8 mouse cellular contexts compared by ENCODE assay signal in genomic region chr16:20140772-20141531, GRCm38 (mm10). TPM values are rescaled to one million over a fixed set of nuclear protein-coding genes. Genes with fewer than 3 reads are reported as not detected.
A peak's percentile ranks its signal among the peaks of the same experiment; 100 is the strongest.
DNase-seq lines count a peak whose midpoint lies in the region; ATAC-seq and TF ChIP-seq lines count a peak whose summit lies in the region.

Yeats2 (plus strand) TSS chr16:20141063.

- H3K79me2 ChIP-seq in CH12.LX (replicated peaks; ENCODE audit: control insufficient read depth, extremely low read depth, insufficient read depth, poor library complexity, severe bottlenecking): peaks cover 34% of the 10 kb centered on the region

- peaks cover 7 to 45% of the 10 kb centered on the region in 2 experiments; a peak in 3 of 4 replicates for H3K4me1 ChIP-seq in CH12.LX (ENCODE audit: control insufficient read depth in 1 of 2, insufficient read depth in 2 of 2)
- peaks cover 15% of the 10 kb centered on the region for H3K4me1 ChIP-seq in forebrain, embryonic 12.5 days
- H3K4me1 ChIP-seq in heart, postnatal 0 days (ENCODE audit: control insufficient read depth, insufficient read depth): peaks cover 5% of the 10 kb centered on the region; the same call in 1 of the 2 replicates
- peaks cover 10% of the 10 kb centered on the region for H3K4me1 ChIP-seq in liver, embryonic 16.5 days (ENCODE audit: control insufficient read depth, low read depth, low read length)
- H3K4me1 ChIP-seq in neural tube, embryonic 13.5 days (replicated peaks): peaks cover 22% of the 10 kb centered on the region
- H3K4me1 ChIP-seq in testis, adult 2 months (ENCODE audit: control insufficient read depth, insufficient read depth, low read length): peaks cover 5% of the 10 kb centered on the region; the same call in 1 of the 2 replicates

- DNase-seq in CH12.LX (ENCODE audit: extremely low read depth): peak; percentile 84
- peak; percentile 56 for DNase-seq in c-Kit-positive CD71-positive TER-119-negative erythroid progenitor cells, embryonic 14.5 days (ENCODE audit: low read depth)
- DNase-seq in heart, postnatal 0 days (ENCODE audit: low spot score): peak; percentile 67
- DNase-seq in kidney, postnatal 4 days: peak; percentile 84 to 91

- TF ChIP-seq RAD21 in CH12.LX (IDR thresholded peaks at IDR 0.05; ENCODE audit: low read depth, low read length): no peak

- peak within 1 kb of the TSS; percentile 89 for H3K4me2 ChIP-seq in CH12.LX (ENCODE audit: insufficient read depth, low read depth, poor library complexity, severe bottlenecking)
- peak within 1 kb of the TSS; percentile 58 for H3K4me2 ChIP-seq in forebrain, embryonic 12.5 days
- peak within 1 kb of the TSS; percentile 70 for H3K4me2 ChIP-seq in heart, postnatal 0 days (ENCODE audit: low read depth, low read length)
- H3K4me2 ChIP-seq in liver, embryonic 16.5 days (ENCODE audit: low read depth, low read length): peak within 1 kb of the TSS; percentile 88
- H3K4me2 ChIP-seq in neural tube, embryonic 13.5 days: peak within 1 kb of the TSS; percentile 67

- H3K27me3 ChIP-seq in CH12.LX (replicated peaks): no peaks in the 10 kb centered on the region
- no peaks in the 10 kb centered on the region for H3K27me3 ChIP-seq in forebrain, embryonic 12.5 days
- no peaks in the 10 kb centered on the region for H3K27me3 ChIP-seq in heart, postnatal 0 days (ENCODE audit: control insufficient read depth, insufficient read depth, low read length)
- no peaks in the 10 kb centered on the region for H3K27me3 ChIP-seq in liver, embryonic 16.5 days (ENCODE audit: control insufficient read depth, insufficient read depth, low read depth, low read length)
- H3K27me3 ChIP-seq in neural tube, embryonic 13.5 days: no peaks in the 10 kb centered on the region
- H3K27me3 ChIP-seq in testis, adult 2 months (ENCODE audit: control insufficient read depth, insufficient read depth, low read length): no peaks in the 10 kb centered on the region

- in situ Hi-C loops in CH12.LX (cut with MboI; ENCODE audit: low pct_ligation_motif_present, low pct_unique_long_range_greater_than_20kb, low sequenced_read_pairs): no loop called here

- TF ChIP-seq POLR2A in CH12.LX (IDR thresholded peaks at IDR 0.05; ENCODE audit: low read depth, low read length): peak; percentile 89
- peak; percentile 70 for TF ChIP-seq POLR2A in testis, adult 2 months (IDR thresholded peaks at IDR 0.05; ENCODE audit: control insufficient read depth, low read depth, low read length)

- H3K9me3 ChIP-seq in CH12.LX (replicated peaks; ENCODE audit: low read length): peaks cover 5% of the 10 kb centered on the region
- 0 out of 2 replicates have a peak, but pooled peaks cover 3% of the 10 kb centered on the region for H3K9me3 ChIP-seq in forebrain, embryonic 12.5 days
- H3K9me3 ChIP-seq in heart, postnatal 0 days (replicated peaks; ENCODE audit: control insufficient read depth, low read length): no peaks in the 10 kb centered on the region
- H3K9me3 ChIP-seq in liver, embryonic 16.5 days (replicated peaks; ENCODE audit: control insufficient read depth, low read length): no peaks in the 10 kb centered on the region
- H3K9me3 ChIP-seq in neural tube, embryonic 13.5 days: no peaks in the 10 kb centered on the region

- H3K27ac ChIP-seq in CH12.LX (ENCODE audit: insufficient read depth, low read depth): peak within 1 kb of the TSS; percentile 27
- H3K27ac ChIP-seq in forebrain, embryonic 12.5 days: peak within 1 kb of the TSS; percentile 95
- H3K27ac ChIP-seq in heart, postnatal 0 days (ENCODE audit: low read depth): peak within 1 kb of the TSS; percentile 92
- peak within 1 kb of the TSS; percentile 77 for H3K27ac ChIP-seq in liver, embryonic 16.5 days (ENCODE audit: low read length)
- H3K27ac ChIP-seq in neural tube, embryonic 13.5 days (replicated peaks): peak within 1 kb of the TSS; percentile 97
- peak within 1 kb of the TSS; percentile 93 for H3K27ac ChIP-seq in testis, adult 2 months (ENCODE audit: control insufficient read depth, insufficient read depth, low read depth, low read length)

- TF ChIP-seq CTCF in CH12.LX (conservative IDR thresholded peaks at IDR 0.05 in 1 of 2, IDR thresholded peaks at IDR 0.05 in 1 of 2; ENCODE audit: low read depth in 2 of 2, low read length in 2 of 2): no peak
- no peak for TF ChIP-seq CTCF in heart, postnatal 0 days (IDR thresholded peaks at IDR 0.05; ENCODE audit: low read depth)
- TF ChIP-seq CTCF in testis, adult 2 months (IDR thresholded peaks at IDR 0.05; ENCODE audit: control insufficient read depth, insufficient read depth, insufficient replicate concordance, low read depth, low read length): no peak

- peak within 1 kb of the TSS; percentile 79 for H3K9ac ChIP-seq in CH12.LX (ENCODE audit: insufficient read depth, low read depth)
- peak within 1 kb of the TSS; percentile 87 for H3K9ac ChIP-seq in forebrain, embryonic 12.5 days
- H3K9ac ChIP-seq in heart, postnatal 0 days (replicated peaks; ENCODE audit: low read depth, low read length): peak within 1 kb of the TSS; percentile 90
- H3K9ac ChIP-seq in liver, embryonic 16.5 days (ENCODE audit: low read depth, low read length): peak within 1 kb of the TSS; percentile 86
- peak within 1 kb of the TSS; percentile 86 for H3K9ac ChIP-seq in neural tube, embryonic 13.5 days

- ATAC-seq in forebrain, embryonic 12.5 days (ENCODE audit: low FRiP score): peak; percentile 96
- peak; percentile 95 for ATAC-seq in heart, postnatal 0 days (ENCODE audit: insufficient read depth, low read depth)
- peak; percentile 94 for ATAC-seq in liver, embryonic 16.5 days (ENCODE audit: low read depth)
- ATAC-seq in neural tube, embryonic 13.5 days (ENCODE audit: low read depth): peak; percentile 97

- no peak for TF ChIP-seq EP300 in CH12.LX (IDR thresholded peaks at IDR 0.05; ENCODE audit: low read length)
- TF ChIP-seq EP300 in heart, postnatal 0 days (IDR thresholded peaks at IDR 0.05; ENCODE audit: low read depth): no peak

- H3K36me3 ChIP-seq in CH12.LX (replicated peaks in 1 of 2; ENCODE audit: control insufficient read depth in 1 of 2, insufficient read depth in 1 of 2, low read length in 1 of 2): peaks cover 3 to 36% of the 10 kb centered on the region in 2 experiments
- peaks cover 12% of the 10 kb centered on the region; the same call in 1 of the 2 replicates for H3K36me3 ChIP-seq in forebrain, embryonic 12.5 days (replicated peaks)
- no peaks in the 10 kb centered on the region for H3K36me3 ChIP-seq in heart, postnatal 0 days (replicated peaks; ENCODE audit: control insufficient read depth, insufficient read depth, low read length)
- H3K36me3 ChIP-seq in liver, embryonic 16.5 days (ENCODE audit: control insufficient read depth, insufficient read depth): no peaks in the 10 kb centered on the region
- H3K36me3 ChIP-seq in neural tube, embryonic 13.5 days: 0 out of 2 replicates have a peak, but pooled peaks cover 7% of the 10 kb centered on the region
- H3K36me3 ChIP-seq in testis, adult 2 months (ENCODE audit: control insufficient read depth, insufficient read depth, low read length): no peaks in the 10 kb centered on the region

- H3K4me3 ChIP-seq in CH12.LX (replicated peaks in 1 of 3; ENCODE audit: low read depth in 2 of 3, low read length in 2 of 3, poor library complexity in 1 of 3): peak within 1 kb of the TSS; percentile 68 to 90 (median 88)
- H3K4me3 ChIP-seq in forebrain, embryonic 12.5 days (replicated peaks): peak within 1 kb of the TSS; percentile 76
- H3K4me3 ChIP-seq in heart, postnatal 0 days (ENCODE audit: low read depth, low read length): peak within 1 kb of the TSS; percentile 87
- H3K4me3 ChIP-seq in liver, embryonic 16.5 days (ENCODE audit: low read depth, low read length): peak within 1 kb of the TSS; percentile 92
- peak within 1 kb of the TSS; percentile 73 for H3K4me3 ChIP-seq in neural tube, embryonic 13.5 days
- peak within 1 kb of the TSS; percentile 96 for H3K4me3 ChIP-seq in testis, adult 2 months (ENCODE audit: control insufficient read depth, low read depth, low read length)

- WGBS in forebrain, embryonic 12.5 days: under 1% methylated on average over 88 of the region's 92 CpGs
- under 1% methylated on average over 72 of the region's 92 CpGs for WGBS in heart, postnatal 0 days
- under 1% methylated on average over 72 of the region's 92 CpGs for WGBS in liver, embryonic 16.5 days (ENCODE audit: insufficient replicate concordance)
- under 1% methylated on average over 87 of the region's 92 CpGs for WGBS in neural tube, embryonic 13.5 days

- dilution Hi-C loops in CH12.LX (cut with MboI; ENCODE audit: extremely low pct_ligation_motif_present, extremely low pct_unique_long_range_greater_than_20kb, low sequenced_read_pairs): no loop called here

TF ChIP-seq in CH12.LX, 34 proteins besides CTCF, POLR2A, EP300 and RAD21 (continues in another document):
- TF ChIP-seq TCF12 (IDR thresholded peaks at IDR 0.05; ENCODE audit: low read depth, low read length) (0 out of 2 replicates have a peak, but pooled peaks have one; percentile 10), PAX5 (IDR thresholded peaks at IDR 0.05; ENCODE audit: low read length) (no peak), TBP (conservative IDR thresholded peaks at IDR 0.05; ENCODE audit: low read depth, low read length) (no peak), GABPA (IDR thresholded peaks at IDR 0.05; ENCODE audit: insufficient replicate concordance, low read depth, low read length) (no peak), UBTF (IDR thresholded peaks at IDR 0.05; ENCODE audit: low read depth, low read length) (no peak), IRF4 (IDR thresholded peaks at IDR 0.05; ENCODE audit: low read depth, low read length) (peak; percentile 40; the same call in 1 of the 2 replicates), MXI1 (IDR thresholded peaks at IDR 0.05; ENCODE audit: low read depth, low read length) (peak; percentile 96), MYC (IDR thresholded peaks at IDR 0.05; ENCODE audit: low read depth, low read length) (peak; percentile 16; the same call in 1 of the 2 replicates), SMC3 (IDR thresholded peaks at IDR 0.05; ENCODE audit: low read depth, low read length) (no peak), USF2 (conservative IDR thresholded peaks at IDR 0.05; ENCODE audit: low read depth, low read length) (no peak), CHD1 (IDR thresholded peaks at IDR 0.05; ENCODE audit: low read depth, low read length) (no peak), E2F4 (IDR thresholded peaks at IDR 0.05; ENCODE audit: insufficient replicate concordance, low read depth, low read length) (no peak)

RNA-seq across cellular contexts. Expression of gene Yeats2, which starts in this region (rescaled TPM):
- total RNA-seq in CH12.LX (2012; rRNA removed) (33.2 and 33.5 TPM in 2 replicates), CH12.LX (2014; rRNA removed) (23.6 and 24.0 TPM in 2 replicates)
- 37.1 and 42.6 TPM in 2 replicates for polyA plus RNA-seq in CH12.LX (2012; ENCODE audit: insufficient read length, low read depth)
- 48.6 and 51.1 TPM in 2 replicates for polyA plus RNA-seq in forebrain, embryonic 12.5 days (2016; fragmentation: Nextera tagmentation; extraction: Ambion mirVana)
- total RNA-seq in heart, postnatal 0 days (2014; rRNA removed; ENCODE audit: low replicate concordance): 27.8 and 51.9 TPM in 2 replicates
- polyA plus RNA-seq in heart, postnatal 0 days (2015; fragmentation: Nextera tagmentation; extraction: Ambion mirVana): 5.3 and 5.8 TPM in 2 replicates
- polyA plus RNA-seq in liver, embryonic 16.5 days (2015; fragmentation: Nextera tagmentation; extraction: Ambion mirVana): 3.8 and 4.4 TPM in 2 replicates
- polyA plus RNA-seq in neural tube, embryonic 13.5 days (2015; fragmentation: Nextera tagmentation; extraction: Ambion mirVana): 24.5 and 25.7 TPM in 2 replicates
- polyA plus RNA-seq in testis, adult 2 months (2012; rRNA removed): 8.1 and 8.6 TPM in 2 replicates

Comparison
In these comparisons a context has a peak if more than half of its experiments do, and no peak if none do; other contexts are left out.
1. Peak in every context shown above with its lines: DNase-seq, ATAC-seq, H3K4me3 ChIP-seq and H3K27ac ChIP-seq.
2. H3K27ac ChIP-seq: peak in every context shown above with its lines; median percentile 97 in neural tube, embryonic 13.5 days; 95 in forebrain, embryonic 12.5 days; 93 in testis, adult 2 months; 92 in heart, postnatal 0 days; 77 in liver, embryonic 16.5 days; 27 in CH12.LX.